Mouse (Mus musculus): Measurements from ENCODE around the gene Fam166b.
A peak's percentile ranks its signal among the peaks of the same experiment; 100 is the strongest.

Gene Fam166b

DNA sequence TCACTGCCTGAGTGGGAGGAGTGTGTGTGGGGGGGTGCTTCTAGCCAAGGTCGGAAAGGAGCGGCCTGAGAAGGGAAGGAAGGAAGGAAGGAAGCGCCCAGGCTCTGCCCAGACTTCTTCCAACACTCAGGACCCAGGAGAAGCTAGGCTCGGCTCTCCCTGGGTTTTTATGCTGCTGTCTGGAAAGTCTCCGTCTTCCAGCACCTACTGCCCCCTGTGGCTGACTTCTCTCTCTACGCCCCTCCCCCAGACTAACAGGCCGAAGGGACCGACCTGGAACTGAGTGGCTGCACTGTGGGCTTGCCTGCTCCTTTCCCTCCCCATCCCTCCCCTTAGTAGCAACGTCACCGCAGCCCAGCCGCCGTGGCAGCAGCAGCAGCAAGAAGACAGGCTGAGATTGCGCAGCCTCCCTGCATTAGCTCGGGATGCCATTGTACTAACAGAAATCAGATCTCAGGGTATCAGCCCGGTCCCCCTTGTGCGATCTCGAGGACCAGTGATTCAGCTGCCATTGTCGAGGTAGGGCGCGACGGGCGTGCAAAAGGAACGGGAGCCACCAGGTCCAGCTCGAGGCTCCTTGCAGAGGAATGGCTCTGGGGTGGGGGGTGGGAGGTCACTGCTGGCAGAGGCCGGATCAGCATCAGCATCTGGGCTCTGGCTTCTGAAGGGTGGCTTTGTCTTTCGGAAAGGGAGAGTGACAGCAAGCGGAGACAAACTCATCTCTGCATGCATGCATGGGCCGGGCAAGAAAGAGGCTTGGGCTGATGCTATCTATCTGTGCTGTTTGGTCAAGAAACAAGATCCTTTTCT lies 22.6 kb downstream of the Fam166b start:
- DNase-seq (ENCODE audit: low spot score in 2 of 2) = peak; percentile 88 to 91

- DNase-seq (ENCODE audit: low spot score in 2 of 2) = no peak
Observed at GRCm38 (mm10) chr4:43404697-43405096, 24.2 kb downstream of the Fam166b start.

DNA sequence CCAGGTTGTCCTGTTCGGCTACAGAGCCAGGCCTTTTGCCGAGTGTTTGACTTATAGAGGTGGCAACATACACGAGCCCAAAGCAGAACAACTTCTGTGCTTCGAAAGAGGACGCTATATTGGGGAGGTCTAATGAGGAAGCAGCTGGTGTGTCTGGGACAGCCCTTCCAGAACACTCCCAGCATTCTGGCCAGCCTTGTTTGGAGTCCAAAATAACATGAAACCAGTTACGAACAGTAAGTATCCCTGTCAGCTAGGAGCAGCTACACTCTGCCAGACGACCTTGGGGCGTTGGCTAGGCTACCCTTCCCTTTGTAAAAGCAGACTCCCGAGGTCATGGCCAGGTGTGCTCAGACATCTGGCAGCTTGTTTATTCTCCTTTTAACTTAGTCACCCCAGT lies 26.7 kb downstream of the Fam166b start:
- DNase-seq (ENCODE audit: low spot score in 2 of 2) = peak in 1 of 2 experiments; percentile 35

DNA sequence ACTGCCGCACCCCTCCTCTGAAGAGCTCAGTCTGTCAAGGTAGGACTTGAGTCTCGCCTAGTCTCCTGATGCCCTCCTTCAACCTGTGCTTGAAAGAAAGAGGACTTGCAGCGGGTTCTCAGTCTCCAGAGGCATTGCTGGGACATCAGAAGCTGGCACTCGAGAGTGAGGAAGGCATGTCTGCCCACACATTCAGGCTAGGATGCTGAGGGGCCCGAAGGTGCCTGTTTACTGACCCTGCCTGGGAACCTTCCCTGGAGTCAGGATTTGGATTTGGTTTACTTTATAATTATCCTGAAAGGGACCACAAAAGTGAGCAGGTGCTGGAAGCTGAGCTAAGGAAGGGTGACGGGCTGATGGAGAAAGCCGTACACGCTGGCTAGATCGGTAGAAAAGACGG lies 27.4 kb downstream of the Fam166b start:
- no peak for DNase-seq (ENCODE audit: low spot score in 2 of 2)

- no peak for DNase-seq (ENCODE audit: low spot score in 2 of 2)
Observed at GRCm38 (mm10) chr4:43400976-43401375, 28.0 kb downstream of the Fam166b start.

- no peak for DNase-seq (ENCODE audit: low spot score in 2 of 2)
Observed at GRCm38 (mm10) chr4:43399391-43400131, 29.4 kb downstream of the Fam166b start.

DNA sequence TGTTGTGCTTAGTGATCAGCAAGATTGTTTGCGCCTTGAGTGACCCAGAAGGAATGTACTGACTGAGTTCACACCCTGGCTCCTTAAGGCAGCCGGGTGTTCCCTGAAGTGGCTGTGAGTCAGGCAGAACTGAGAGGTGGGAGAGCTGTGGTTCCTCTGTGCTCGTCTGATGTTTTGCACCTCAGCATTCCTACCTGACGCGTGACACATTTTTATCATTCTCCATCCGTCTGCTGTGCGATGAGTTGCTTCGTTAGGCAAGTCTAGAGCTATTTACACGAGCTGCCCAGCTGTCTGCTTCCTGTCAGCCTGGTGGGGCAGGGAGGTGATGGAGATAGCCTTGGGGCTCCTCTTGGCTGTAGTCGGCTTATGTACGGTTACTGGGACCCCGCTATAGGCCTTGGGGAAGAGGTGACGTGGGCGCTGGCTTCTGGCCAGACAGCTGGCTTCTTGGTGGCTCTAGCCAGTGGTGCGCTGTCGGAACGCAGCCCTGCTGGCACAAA lies 30.1 kb downstream of the Fam166b start:
- peak; percentile 70 to 75 for DNase-seq (ENCODE audit: low spot score in 2 of 2)

GRCm38 (mm10) chr4:43398014-43398413 lies 30.9 kb downstream of the Fam166b start:
- DNase-seq (ENCODE audit: low spot score in 2 of 2) = peak; percentile 50 to 65

DNA sequence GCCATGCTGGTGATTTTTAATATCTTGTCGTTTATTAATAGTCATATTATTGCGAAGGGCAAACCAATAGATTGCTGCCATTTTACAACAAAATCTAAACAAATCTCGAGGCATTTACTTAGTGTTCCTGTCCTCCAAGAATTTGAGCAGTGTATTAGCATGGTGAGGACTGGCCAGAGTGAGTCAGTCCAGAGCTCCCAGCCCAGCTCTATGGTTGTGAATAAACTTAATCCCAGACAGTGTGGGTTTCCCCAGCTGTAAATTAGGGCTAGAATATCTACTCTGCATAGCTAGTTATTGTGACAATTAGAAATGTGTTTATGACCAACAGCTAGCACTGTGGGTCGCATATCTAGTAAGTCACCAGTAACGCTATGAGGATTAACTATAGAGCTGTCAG lies 32.6 kb downstream of the Fam166b start:
- DNase-seq (ENCODE audit: low spot score in 2 of 2) = no peak

- no peak for DNase-seq (ENCODE audit: low spot score in 2 of 2)
Observed at GRCm38 (mm10) chr4:43395836-43396235, 33.1 kb downstream of the Fam166b start.

DNA sequence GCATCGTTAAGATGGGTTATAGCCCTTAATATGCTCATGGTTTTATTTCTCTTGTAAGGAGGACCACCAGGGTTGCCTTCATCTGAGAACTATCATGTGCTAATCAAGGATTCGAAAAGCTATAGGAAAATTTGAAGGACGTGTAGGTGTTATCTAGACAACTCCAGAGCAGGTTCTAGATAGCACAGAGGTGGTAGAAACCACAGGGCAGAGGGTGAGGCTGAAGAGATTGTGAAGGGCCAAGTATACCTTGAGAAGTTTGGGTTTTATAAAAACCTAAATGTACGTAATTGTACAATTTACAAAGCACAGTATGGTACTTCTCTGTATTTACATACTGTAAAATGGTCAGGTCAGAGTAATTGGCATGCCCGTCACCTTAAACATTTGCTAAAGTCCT lies 33.8 kb downstream of the Fam166b start:
- DNase-seq (ENCODE audit: low spot score in 2 of 2) = no peak

GRCm38 (mm10) chr4:43394345-43394891 lies 34.5 kb downstream of the Fam166b start:
- DNase-seq (ENCODE audit: low spot score in 2 of 2) = no peak

DNA sequence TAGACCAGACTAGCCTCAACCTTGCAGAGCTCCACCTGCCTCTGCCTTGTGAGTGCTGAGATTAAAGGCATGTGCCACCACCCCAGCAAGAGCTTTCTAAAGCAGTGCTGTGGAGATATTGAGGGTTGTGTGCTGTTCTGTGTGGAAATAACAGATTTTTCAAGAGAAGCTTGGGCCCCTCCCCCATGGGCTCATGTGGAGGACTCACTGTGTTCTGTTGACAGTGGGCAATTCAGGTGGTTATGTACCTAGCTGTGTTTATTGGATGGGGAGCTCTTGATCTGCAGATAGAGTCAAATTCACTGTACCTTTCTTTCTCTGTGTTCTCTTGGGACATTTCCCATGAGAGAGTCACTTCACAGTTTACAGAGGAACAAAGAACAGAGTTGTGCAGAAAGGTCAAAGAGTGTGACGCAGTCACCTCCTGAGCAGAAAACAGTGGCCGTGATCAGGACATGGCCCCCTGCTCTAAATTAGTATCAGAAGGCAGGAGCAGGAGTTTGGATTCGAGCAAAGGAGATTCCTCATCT lies 37.3 kb downstream of the Fam166b start:
- no peak for DNase-seq (ENCODE audit: low spot score in 2 of 2)

- DNase-seq (ENCODE audit: low spot score in 2 of 2) = no peak
Observed at GRCm38 (mm10) chr4:43389845-43390440, 39.0 kb downstream of the Fam166b start.

DNA sequence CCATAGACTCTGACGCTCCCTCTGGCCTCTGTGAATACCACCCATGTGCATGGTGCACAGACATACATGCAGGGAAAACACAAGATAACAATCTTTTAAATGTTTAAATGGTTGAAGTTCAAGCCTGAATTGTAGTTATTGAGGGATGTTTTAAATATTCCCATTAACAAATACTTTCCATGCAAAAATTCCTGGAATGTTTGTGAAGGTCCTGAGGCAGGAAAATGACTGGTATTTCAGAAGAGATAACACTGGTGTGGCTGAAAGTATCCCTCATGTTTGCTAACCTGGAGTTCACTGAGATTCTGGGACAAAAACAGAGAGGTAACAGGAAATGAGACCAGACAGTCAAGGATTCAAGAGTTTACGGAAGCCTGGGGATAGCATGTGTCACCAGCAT lies 39.5 kb downstream of the Fam166b start:
- DNase-seq (ENCODE audit: low spot score in 2 of 2) = no peak

GRCm38 (mm10) chr4:43386932-43387331 lies 42.0 kb downstream of the Fam166b start:
- no peak for DNase-seq (ENCODE audit: low spot score in 2 of 2)

DNA sequence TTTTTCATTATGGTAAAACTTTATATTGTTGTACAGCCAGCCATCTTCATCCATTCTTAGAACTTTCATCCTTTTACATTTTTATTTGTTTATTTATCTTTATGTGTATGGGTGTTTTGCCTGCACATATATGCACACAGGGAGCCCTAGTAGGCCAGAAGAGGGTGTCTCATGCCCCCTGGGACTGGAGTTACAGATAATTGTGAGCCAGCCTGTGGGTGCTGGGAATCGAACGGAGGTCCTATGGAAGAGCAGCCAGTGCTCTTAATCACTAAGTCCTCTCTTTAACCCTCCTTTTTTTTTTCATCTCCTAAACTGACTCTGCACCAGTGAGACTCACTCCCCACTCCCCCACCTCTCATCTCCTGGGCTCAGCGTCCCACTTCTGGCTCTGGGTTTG lies 44.4 kb downstream of the Fam166b start:
- no peak for DNase-seq (ENCODE audit: low spot score in 2 of 2)

- DNase-seq (ENCODE audit: low spot score in 2 of 2) = no peak
Observed at GRCm38 (mm10) chr4:43384083-43384460, 44.9 kb downstream of the Fam166b start.

GRCm38 (mm10) chr4:43383246-43384082 lies 45.5 kb downstream of the Fam166b start:
- DNase-seq (ENCODE audit: low spot score in 2 of 2) = no peak

DNA sequence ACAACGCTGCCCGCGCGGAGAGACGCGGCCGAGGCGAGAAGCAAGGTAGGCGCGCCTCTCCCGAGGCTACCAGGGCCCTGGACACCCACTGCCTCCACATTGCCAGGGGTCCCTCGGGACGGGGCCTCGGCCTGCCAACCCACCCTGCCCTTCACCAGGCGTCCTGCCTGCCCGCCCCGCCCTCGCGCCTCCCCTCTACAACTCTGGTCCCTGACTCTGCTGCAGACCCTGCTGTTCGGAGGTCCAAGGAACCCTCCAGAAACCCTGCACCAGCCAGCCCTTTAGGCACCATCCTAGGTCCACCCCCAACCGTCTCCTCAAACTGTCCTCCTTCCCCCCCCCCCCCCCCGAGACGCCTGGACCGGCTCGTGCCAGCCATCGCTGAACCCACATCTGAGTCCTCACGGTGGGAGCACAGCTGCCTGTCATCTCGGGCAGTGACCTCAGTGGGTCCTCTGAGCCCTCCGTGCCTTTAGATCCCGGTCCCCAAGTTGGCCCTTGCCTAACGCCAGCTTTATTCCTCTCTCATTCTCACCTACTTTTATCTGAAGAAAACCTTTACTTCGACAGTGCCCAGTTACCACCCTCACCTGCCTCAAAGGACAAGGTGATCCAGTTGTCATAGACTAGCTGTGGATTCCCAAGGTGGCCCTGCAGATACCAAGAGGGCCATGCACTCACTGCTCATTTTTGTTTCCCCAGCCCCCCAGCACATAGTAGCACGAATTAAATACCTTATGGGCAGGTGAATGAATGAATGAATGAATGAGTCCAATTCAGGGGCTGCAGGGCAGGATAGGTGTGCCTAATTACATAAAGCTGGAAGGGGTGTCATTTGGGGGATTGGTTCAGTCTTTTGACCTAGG lies 46.5 kb downstream of the Fam166b start:
- DNase-seq (ENCODE audit: low spot score in 2 of 2) = no peak

Measured in right cerebral cortex, postnatal 10 days (tissue).